Mouse (Mus musculus): ENCODE data around the gene Mapk8ip3. TPM values are rescaled to one million over a fixed set of nuclear protein-coding genes. Genes with fewer than 3 reads are reported as not detected.

The Mapk8ip3 gene
- polyA plus RNA-seq, 1 experiment from 2014 or later, result 5.3 TPM

GRCm38 (mm10) chr17:24903767-24904166 lies 33.0 kb downstream of the Mapk8ip3 start:
- TF ChIP-seq CTCF (IDR thresholded peaks at IDR 0.05; ENCODE audit: low read depth), result no peak
- WGBS, result 89% methylated on average over 9 of the region's 9 CpGs
- Histone ChIP-seq H3K9ac (ENCODE audit: low read depth, low read length) (no peak overlapping the region), H3K27ac (ENCODE audit: low read depth, low read length) (no peak overlapping the region), H3K4me2 (replicated peaks; ENCODE audit: low read depth) (no peak overlapping the region), H3K4me3 (ENCODE audit: low read depth, low read length) (no peak overlapping the region), H3K36me3 (ENCODE audit: control insufficient read depth, insufficient read depth) (peaks cover 100% of the 10 kb centered on the region), H3K27me3 (replicated peaks; ENCODE audit: control insufficient read depth, insufficient read depth, low read length) (no peaks in the 10 kb centered on the region), H3K4me1 (replicated peaks; ENCODE audit: control insufficient read depth, insufficient read depth, low read length) (no peaks in the 10 kb centered on the region), H3K9me3 (ENCODE audit: control insufficient read depth) (no peaks in the 10 kb centered on the region)
- no peak for ATAC-seq

GRCm38 (mm10) chr17:24902671-24903474 lies 33.9 kb downstream of the Mapk8ip3 start:
- no peak for ATAC-seq

GRCm38 (mm10) chr17:24902124-24902523 lies 34.7 kb downstream of the Mapk8ip3 start:
- Histone ChIP-seq H3K9ac (ENCODE audit: low read depth, low read length) (no peak overlapping the region), H3K4me3 (ENCODE audit: low read depth, low read length) (no peak overlapping the region), H3K27ac (ENCODE audit: low read depth, low read length) (no peak overlapping the region), H3K36me3 (ENCODE audit: control insufficient read depth, insufficient read depth) (peaks cover 92% of the 10 kb centered on the region), H3K27me3 (replicated peaks; ENCODE audit: control insufficient read depth, insufficient read depth, low read length) (no peaks in the 10 kb centered on the region), H3K4me1 (replicated peaks; ENCODE audit: control insufficient read depth, insufficient read depth, low read length) (no peaks in the 10 kb centered on the region), H3K4me2 (replicated peaks; ENCODE audit: low read depth) (no peak overlapping the region), H3K9me3 (ENCODE audit: control insufficient read depth) (no peaks in the 10 kb centered on the region)
- TF ChIP-seq CTCF (IDR thresholded peaks at IDR 0.05; ENCODE audit: low read depth), result no peak
- 92% methylated on average over 5 of the region's 5 CpGs for WGBS
- no peak for ATAC-seq

More at GRCm38 (mm10) chr17:24902671-24903474, 33.9 kb downstream of the Mapk8ip3 start:
- no peaks in the 10 kb centered on the region for H3K27me3 ChIP-seq (replicated peaks; ENCODE audit: control insufficient read depth, insufficient read depth, low read length)
- H3K4me3 ChIP-seq (ENCODE audit: low read depth, low read length), result no peak overlapping the region
- peaks cover 95% of the 10 kb centered on the region for H3K36me3 ChIP-seq (ENCODE audit: control insufficient read depth, insufficient read depth)
- H3K9ac ChIP-seq (ENCODE audit: low read depth, low read length), result no peak overlapping the region
- no peak overlapping the region for H3K4me2 ChIP-seq (replicated peaks; ENCODE audit: low read depth)
- no peak overlapping the region for H3K27ac ChIP-seq (ENCODE audit: low read depth, low read length)
- no peaks in the 10 kb centered on the region for H3K4me1 ChIP-seq (replicated peaks; ENCODE audit: control insufficient read depth, insufficient read depth, low read length)
- TF ChIP-seq CTCF (IDR thresholded peaks at IDR 0.05; ENCODE audit: low read depth), result peak; percentile 68
- WGBS, result 63% methylated on average over 9 of the region's 9 CpGs
- H3K9me3 ChIP-seq (ENCODE audit: control insufficient read depth), result no peaks in the 10 kb centered on the region

- 97% methylated on average over 6 of the region's 6 CpGs for WGBS
Observed at GRCm38 (mm10) chr17:24900014-24900413, 36.8 kb downstream of the Mapk8ip3 start.

GRCm38 (mm10) chr17:24899153-24899552 lies 37.6 kb downstream of the Mapk8ip3 start:
- TF ChIP-seq CTCF (IDR thresholded peaks at IDR 0.05; ENCODE audit: low read depth), result no peak
- Histone ChIP-seq H3K9ac (ENCODE audit: low read depth, low read length) (no peak overlapping the region), H3K36me3 (ENCODE audit: control insufficient read depth, insufficient read depth) (peaks cover 62% of the 10 kb centered on the region), H3K27me3 (replicated peaks; ENCODE audit: control insufficient read depth, insufficient read depth, low read length) (no peaks in the 10 kb centered on the region), H3K4me2 (replicated peaks; ENCODE audit: low read depth) (no peak overlapping the region), H3K9me3 (ENCODE audit: control insufficient read depth) (no peaks in the 10 kb centered on the region), H3K4me1 (replicated peaks; ENCODE audit: control insufficient read depth, insufficient read depth, low read length) (0 out of 2 replicates have a peak, but pooled peaks cover 3% of the 10 kb centered on the region), H3K4me3 (ENCODE audit: low read depth, low read length) (no peak overlapping the region), H3K27ac (ENCODE audit: low read depth, low read length) (no peak overlapping the region)
- WGBS, result 82% methylated on average over 5 of the region's 5 CpGs
- ATAC-seq, result no peak

More at GRCm38 (mm10) chr17:24900014-24900413, 36.8 kb downstream of the Mapk8ip3 start:
- Histone ChIP-seq H3K27ac (ENCODE audit: low read depth, low read length) (no peak overlapping the region), H3K4me1 (replicated peaks; ENCODE audit: control insufficient read depth, insufficient read depth, low read length) (no peaks in the 10 kb centered on the region), H3K9ac (ENCODE audit: low read depth, low read length) (no peak overlapping the region), H3K36me3 (ENCODE audit: control insufficient read depth, insufficient read depth) (peaks cover 71% of the 10 kb centered on the region), H3K9me3 (ENCODE audit: control insufficient read depth) (no peaks in the 10 kb centered on the region), H3K27me3 (replicated peaks; ENCODE audit: control insufficient read depth, insufficient read depth, low read length) (no peaks in the 10 kb centered on the region), H3K4me3 (ENCODE audit: low read depth, low read length) (no peak overlapping the region), H3K4me2 (replicated peaks; ENCODE audit: low read depth) (no peak overlapping the region)
- no peak for ATAC-seq
- no peak for TF ChIP-seq CTCF (IDR thresholded peaks at IDR 0.05; ENCODE audit: low read depth)

- Histone ChIP-seq H3K9me3 (ENCODE audit: control insufficient read depth) (no peaks in the 10 kb centered on the region), H3K27ac (ENCODE audit: low read depth, low read length) (no peak overlapping the region), H3K4me3 (ENCODE audit: low read depth, low read length) (no peak overlapping the region), H3K4me1 (replicated peaks; ENCODE audit: control insufficient read depth, insufficient read depth, low read length) (0 out of 2 replicates have a peak, but pooled peaks cover 7% of the 10 kb centered on the region), H3K9ac (ENCODE audit: low read depth, low read length) (no peak overlapping the region), H3K4me2 (replicated peaks; ENCODE audit: low read depth) (no peak overlapping the region), H3K27me3 (replicated peaks; ENCODE audit: control insufficient read depth, insufficient read depth, low read length) (no peaks in the 10 kb centered on the region), H3K36me3 (ENCODE audit: control insufficient read depth, insufficient read depth) (peaks cover 60% of the 10 kb centered on the region)
- 77% methylated on average over 4 of the region's 4 CpGs for WGBS
- ATAC-seq, result no peak
- no peak for TF ChIP-seq CTCF (IDR thresholded peaks at IDR 0.05; ENCODE audit: low read depth)
Observed at GRCm38 (mm10) chr17:24898041-24898854, 38.5 kb downstream of the Mapk8ip3 start.
